Mouse (Mus musculus) cortical plate, adult 2 months (tissue): ENCODE results near the gene Gm49369.

ENCODE experiments used
- CTCF ChIP-seq: fragments of 200-500 bp; IDR thresholded peaks from 2 replicates; pipeline ENCODE4 v1.5.1; 2011; ENCODE audit warnings: mild to moderate bottlenecking, control low read depth, low read length; ENCODE audit not compliant: insufficient read depth; ENCODE audit errors: extremely low read depth
- POLR2A ChIP-seq: fragments of 200-500 bp; IDR thresholded peaks from 2 replicates; pipeline ENCODE4 v1.6.1; 2011; ENCODE audit warnings: mild to moderate bottlenecking, low read length, control low read depth; ENCODE audit not compliant: insufficient read depth; ENCODE audit errors: extremely low read depth

GRCm38 (mm10) chr7:142382567-142382966 lies at the start of gene Gm49369:
- no peak for TF ChIP-seq CTCF
- TF ChIP-seq POLR2A: no peak
